Mouse (Mus musculus): ENCODE results near the gene H2-M2. TPM values are rescaled to one million over a fixed set of nuclear protein-coding genes. Genes with fewer than 3 reads are reported as not detected.

Gene H2-M2
- not detected for polyA plus RNA-seq (2017; shearing (Covaris generic))

GRCm38 (mm10) chr17:37483452-37483851, at the start of gene H2-M2:
Gene H2-M2, minus strand, starts transcription at chr17:37483552.

DNA sequence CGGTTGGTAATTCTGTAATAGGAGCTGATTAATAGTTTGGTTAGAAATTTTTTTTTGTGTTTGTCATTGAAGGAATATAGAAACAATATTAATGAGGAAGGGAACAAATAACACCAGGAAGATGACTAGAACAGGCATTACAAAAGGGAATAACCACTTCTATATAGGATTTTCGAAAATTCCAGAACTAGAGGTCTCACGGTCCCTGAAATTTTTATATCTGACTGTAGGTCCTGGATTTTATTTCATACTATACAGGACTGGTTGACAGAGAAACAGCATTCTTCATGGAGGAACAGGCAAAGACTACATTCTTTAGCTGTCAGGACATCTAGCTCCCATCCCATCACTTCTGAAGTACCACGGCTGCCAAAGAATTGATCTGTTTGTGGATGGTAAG, 24.4 kb upstream of the H2-M2 start, which contains the start of gene Olfr111:
Gene Olfr111, plus strand, starts transcription at position 301 of the 400 bp plus-strand sequence.

GRCm38 (mm10) chr17:37491930-37492518, 8.7 kb upstream of the H2-M2 start, which contains the start of gene Olfr110:
Gene Olfr110, plus strand, starts transcription at chr17:37492468.

GRCm38 (mm10) chr17:37458616-37459015, 24.7 kb downstream of the H2-M2 start, which contains the start of gene Olfr109:
Gene Olfr109, plus strand, starts transcription at chr17:37458916.

DNA sequence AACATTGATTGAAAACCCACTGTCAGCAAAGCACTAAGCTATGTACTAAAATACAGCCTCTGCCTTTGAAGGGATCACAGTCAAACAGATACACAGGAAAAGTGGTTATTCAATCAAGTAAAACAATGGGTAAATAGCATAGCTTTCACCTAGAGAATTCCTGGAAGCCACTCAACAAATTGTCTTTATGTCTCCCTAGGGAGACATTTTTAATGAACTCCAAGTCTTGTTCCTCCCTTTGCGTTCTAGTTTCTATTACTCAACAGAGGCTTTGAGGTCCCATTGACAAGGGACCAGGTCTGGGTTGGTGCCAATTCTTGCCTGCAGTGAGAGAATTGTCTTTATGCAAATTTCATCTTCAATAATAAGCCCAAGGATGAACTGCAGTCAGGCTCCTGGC, 38.2 kb downstream of the H2-M2 start, which contains the start of gene Olfr108:
Gene Olfr108, plus strand, starts transcription at position 301 of the 400 bp plus-strand sequence.

Other genes starting within 250 kb of the H2-M2 start
- not detected for gene Olfr97, start 246.2 kb downstream of the H2-M2 start, polyA plus RNA-seq (2017; shearing (Covaris generic))
- gene Olfr98, start 219.8 kb downstream of the H2-M2 start, polyA plus RNA-seq (2017; shearing (Covaris generic)) = not detected
- 138 TPM for gene H2-M3, start 213.3 kb downstream of the H2-M2 start, polyA plus RNA-seq (2017; shearing (Covaris generic))
- 4.1 TPM for gene Olfr99, start 200.1 kb downstream of the H2-M2 start, polyA plus RNA-seq (2017; shearing (Covaris generic))
- 0.10 TPM for gene Olfr101, start 179.2 kb downstream of the H2-M2 start, polyA plus RNA-seq (2017; shearing (Covaris generic))
- not detected for gene Olfr102, start 166.5 kb downstream of the H2-M2 start, polyA plus RNA-seq (2017; shearing (Covaris generic))
- not detected for gene Olfr103, start 143.9 kb downstream of the H2-M2 start, polyA plus RNA-seq (2017; shearing (Covaris generic))
- not detected for gene Olfr104-ps, start 124.0 kb downstream of the H2-M2 start, polyA plus RNA-seq (2017; shearing (Covaris generic))
- gene Olfr105-ps, start 104.5 kb downstream of the H2-M2 start, polyA plus RNA-seq (2017; shearing (Covaris generic)) = not detected
- gene Olfr106-ps, start 93.2 kb downstream of the H2-M2 start, polyA plus RNA-seq (2017; shearing (Covaris generic)) = not detected
- not detected for gene Olfr107, start 84.3 kb downstream of the H2-M2 start, polyA plus RNA-seq (2017; shearing (Covaris generic))
- not detected for gene Olfr108, start 38.1 kb downstream of the H2-M2 start, polyA plus RNA-seq (2017; shearing (Covaris generic))
- not detected for gene Olfr109, start 24.6 kb downstream of the H2-M2 start, polyA plus RNA-seq (2017; shearing (Covaris generic))
- not detected for gene Olfr110, start 8.9 kb upstream of the H2-M2 start, polyA plus RNA-seq (2017; shearing (Covaris generic))
- not detected for gene Olfr111, start 24.5 kb upstream of the H2-M2 start, polyA plus RNA-seq (2017; shearing (Covaris generic))
- gene Olfr112, start 85.9 kb upstream of the H2-M2 start, polyA plus RNA-seq (2017; shearing (Covaris generic)) = not detected
- gene Olfr113, start 94.1 kb upstream of the H2-M2 start, polyA plus RNA-seq (2017; shearing (Covaris generic)) = not detected
- gene Olfr114, start 109.2 kb upstream of the H2-M2 start, polyA plus RNA-seq (2017; shearing (Covaris generic)) = not detected
- not detected for gene Olfr115, start 143.6 kb upstream of the H2-M2 start, polyA plus RNA-seq (2017; shearing (Covaris generic))
- gene Olfr116, start 143.6 kb upstream of the H2-M2 start, polyA plus RNA-seq (2017; shearing (Covaris generic)) = not detected
- gene Olfr117, start 180.2 kb upstream of the H2-M2 start, polyA plus RNA-seq (2017; shearing (Covaris generic)) = not detected
- gene Olfr118, start 183.4 kb upstream of the H2-M2 start, polyA plus RNA-seq (2017; shearing (Covaris generic)) = not detected
- not detected for gene Olfr119, start 213.0 kb upstream of the H2-M2 start, polyA plus RNA-seq (2017; shearing (Covaris generic))
- gene Olfr120, start 238.3 kb upstream of the H2-M2 start, polyA plus RNA-seq (2017; shearing (Covaris generic)) = not detected